Mouse (Mus musculus): ENCODE data around the gene Gfpt1. TPM values are rescaled to one million over a fixed set of nuclear protein-coding genes. Genes with fewer than 3 reads are reported as not detected.
"Not testable (repeated sequence)": the region's sequence is repeated elsewhere in the genome, so short reads cannot be mapped to it uniquely, and the experiment has no call there.

Gfpt1 gene
- polyA plus RNA-seq, 1 experiment from 2014 or later, result 13.5 TPM

GRCm38 (mm10) chr6:87021791-87022190 lies 20.9 kb upstream of the Gfpt1 start:
- WGBS, result 96% methylated on average over 12 of the region's 12 CpGs
- H3K4me3 ChIP-seq, result no peak overlapping the region
- no peaks in the 10 kb centered on the region for H3K4me1 ChIP-seq
- peaks cover 91% of the 10 kb centered on the region for H3K36me3 ChIP-seq (replicated peaks)
- H3K9me3 ChIP-seq, result peaks cover 7% of the 10 kb centered on the region
- no peak for DNase-seq (ENCODE audit: extremely low spot score, low spot score)
- no peak overlapping the region for H3K27ac ChIP-seq
- no peaks in the 10 kb centered on the region for H3K27me3 ChIP-seq (ENCODE audit: poor library complexity, severe bottlenecking)

GRCm38 (mm10) chr6:87026980-87027379 lies 15.7 kb upstream of the Gfpt1 start:
- Histone ChIP-seq H3K36me3 (replicated peaks) (peaks cover 81% of the 10 kb centered on the region), H3K9me3 (no peaks in the 10 kb centered on the region), H3K4me1 (no peaks in the 10 kb centered on the region), H3K27ac (no peak overlapping the region), H3K27me3 (ENCODE audit: poor library complexity, severe bottlenecking) (no peaks in the 10 kb centered on the region), H3K4me3 (no peak overlapping the region)
- DNase-seq (ENCODE audit: extremely low spot score, low spot score), result no peak
- WGBS, result 88% methylated on average over 7 of the region's 7 CpGs

GRCm38 (mm10) chr6:87028881-87029280 lies 13.8 kb upstream of the Gfpt1 start:
- Histone ChIP-seq H3K27me3 (ENCODE audit: poor library complexity, severe bottlenecking) (no peaks in the 10 kb centered on the region), H3K4me3 (no peak overlapping the region), H3K36me3 (replicated peaks) (peaks cover 65% of the 10 kb centered on the region), H3K27ac (no peak overlapping the region), H3K4me1 (no peaks in the 10 kb centered on the region), H3K9me3 (no peaks in the 10 kb centered on the region)
- no peak for DNase-seq (ENCODE audit: extremely low spot score, low spot score)

GRCm38 (mm10) chr6:87031310-87031709 lies 11.3 kb upstream of the Gfpt1 start:
- not testable (repeated sequence) for H3K9me3 ChIP-seq; H3K4me1 ChIP-seq; H3K27me3 ChIP-seq (ENCODE audit: poor library complexity, severe bottlenecking); H3K27ac ChIP-seq; DNase-seq (ENCODE audit: extremely low spot score, low spot score); H3K4me3 ChIP-seq
- H3K36me3 ChIP-seq (replicated peaks), result peaks cover 43% of the 10 kb centered on the region
- 93% methylated on average over 7 of the region's 7 CpGs for WGBS

GRCm38 (mm10) chr6:87032401-87032800 lies 10.2 kb upstream of the Gfpt1 start:
- Histone ChIP-seq H3K9me3 (no peaks in the 10 kb centered on the region), H3K27ac (no peak overlapping the region), H3K27me3 (ENCODE audit: poor library complexity, severe bottlenecking) (no peaks in the 10 kb centered on the region), H3K4me1 (no peaks in the 10 kb centered on the region), H3K36me3 (replicated peaks) (peaks cover 34% of the 10 kb centered on the region), H3K4me3 (no peak overlapping the region)
- 87% methylated on average over 3 of the region's 3 CpGs for WGBS
- DNase-seq (ENCODE audit: extremely low spot score, low spot score), result no peak

- no peak for DNase-seq (ENCODE audit: extremely low spot score, low spot score)
- peaks cover 14% of the 10 kb centered on the region for H3K36me3 ChIP-seq (replicated peaks)
- H3K27me3 ChIP-seq (ENCODE audit: poor library complexity, severe bottlenecking), result no peaks in the 10 kb centered on the region
- no peak overlapping the region for H3K4me3 ChIP-seq
- no peaks in the 10 kb centered on the region for H3K4me1 ChIP-seq
- 96% methylated on average over 3 of the region's 3 CpGs for WGBS
- no peak overlapping the region for H3K27ac ChIP-seq
- no peaks in the 10 kb centered on the region for H3K9me3 ChIP-seq
Measured at GRCm38 (mm10) chr6:87034395-87034794, 8.3 kb upstream of the Gfpt1 start.

GRCm38 (mm10) chr6:87037826-87038620 lies 4.6 kb upstream of the Gfpt1 start:
- no peak for DNase-seq (ENCODE audit: extremely low spot score, low spot score)
- 85% methylated on average over 10 of the region's 10 CpGs for WGBS

GRCm38 (mm10) chr6:87039161-87039560 lies 3.5 kb upstream of the Gfpt1 start:
- Histone ChIP-seq H3K27ac (no peak overlapping the region), H3K27me3 (ENCODE audit: poor library complexity, severe bottlenecking) (no peaks in the 10 kb centered on the region), H3K36me3 (replicated peaks) (no peaks in the 10 kb centered on the region), H3K9me3 (no peaks in the 10 kb centered on the region), H3K4me1 (peaks cover 21% of the 10 kb centered on the region), H3K4me3 (no peak overlapping the region)
- WGBS, result 90% methylated on average over 8 of the region's 8 CpGs
- DNase-seq (ENCODE audit: extremely low spot score, low spot score), result no peak

More at GRCm38 (mm10) chr6:87037826-87038620, 4.6 kb upstream of the Gfpt1 start:
- H3K4me3 ChIP-seq, result no peak overlapping the region
- H3K4me1 ChIP-seq, result peaks cover 12% of the 10 kb centered on the region; the same call in 1 of the 2 replicates
- no peaks in the 10 kb centered on the region for H3K9me3 ChIP-seq
- no peaks in the 10 kb centered on the region for H3K27me3 ChIP-seq (ENCODE audit: poor library complexity, severe bottlenecking)
- H3K36me3 ChIP-seq (replicated peaks), result no peaks in the 10 kb centered on the region
- no peak overlapping the region for H3K27ac ChIP-seq

- peaks cover 23% of the 10 kb centered on the region for H3K4me1 ChIP-seq
- H3K36me3 ChIP-seq (replicated peaks), result no peaks in the 10 kb centered on the region
- WGBS, result 88% methylated on average over 4 of the region's 4 CpGs
- DNase-seq (ENCODE audit: extremely low spot score, low spot score), result no peak
- H3K27me3 ChIP-seq (ENCODE audit: poor library complexity, severe bottlenecking), result no peaks in the 10 kb centered on the region
- H3K9me3 ChIP-seq, result no peaks in the 10 kb centered on the region
- no peak overlapping the region for H3K4me3 ChIP-seq
- 0 out of 2 replicates have a peak overlapping the region, but pooled peaks have one; percentile 40 for H3K27ac ChIP-seq
Measured at GRCm38 (mm10) chr6:87040971-87041370, 1.7 kb upstream of the Gfpt1 start.

- Histone ChIP-seq H3K27me3 (ENCODE audit: poor library complexity, severe bottlenecking) (no peaks in the 10 kb centered on the region), H3K4me1 (peaks cover 23% of the 10 kb centered on the region), H3K27ac (0 out of 2 replicates have a peak overlapping the region, but pooled peaks have one; percentile 94), H3K9me3 (no peaks in the 10 kb centered on the region), H3K36me3 (replicated peaks) (no peaks in the 10 kb centered on the region), H3K4me3 (peak overlapping the region; percentile 77)
- no peak for DNase-seq (ENCODE audit: extremely low spot score, low spot score)
- WGBS, result 89% methylated on average over 7 of the region's 7 CpGs
Measured at GRCm38 (mm10) chr6:87041431-87041830, 1.2 kb upstream of the Gfpt1 start.

- Histone ChIP-seq H3K27ac (peak overlapping the region; percentile 94), H3K9me3 (no peaks in the 10 kb centered on the region), H3K4me3 (peak overlapping the region; percentile 77), H3K4me1 (peaks cover 23% of the 10 kb centered on the region), H3K36me3 (replicated peaks) (no peaks in the 10 kb centered on the region), H3K27me3 (ENCODE audit: poor library complexity, severe bottlenecking) (no peaks in the 10 kb centered on the region)
- DNase-seq (ENCODE audit: extremely low spot score, low spot score), result no peak
- under 1% methylated on average over 11 of the region's 11 CpGs for WGBS
Measured at GRCm38 (mm10) chr6:87042004-87042336, 676 bp upstream of the Gfpt1 start.

- H3K36me3 ChIP-seq (replicated peaks), result peaks cover 7% of the 10 kb centered on the region
- no peaks in the 10 kb centered on the region for H3K9me3 ChIP-seq
- WGBS, result under 1% methylated on average over 9 of the region's 9 CpGs
- H3K27me3 ChIP-seq (ENCODE audit: poor library complexity, severe bottlenecking), result no peaks in the 10 kb centered on the region
- H3K27ac ChIP-seq, result peak overlapping the region; percentile 94
- H3K4me1 ChIP-seq, result peaks cover 23% of the 10 kb centered on the region
- no peak for DNase-seq (ENCODE audit: extremely low spot score, low spot score)
- H3K4me3 ChIP-seq, result peak overlapping the region; percentile 77
Measured at GRCm38 (mm10) chr6:87043131-87043516, 478 bp downstream of the Gfpt1 start.

GRCm38 (mm10) chr6:87044895-87045294 lies 2.2 kb downstream of the Gfpt1 start:
- WGBS, result 92% methylated on average over 2 of the region's 2 CpGs
- H3K9me3 ChIP-seq, result no peaks in the 10 kb centered on the region
- H3K4me3 ChIP-seq, result no peak overlapping the region
- no peak for DNase-seq (ENCODE audit: extremely low spot score, low spot score)
- H3K27ac ChIP-seq, result no peak overlapping the region
- peaks cover 20% of the 10 kb centered on the region for H3K36me3 ChIP-seq (replicated peaks)
- H3K27me3 ChIP-seq (ENCODE audit: poor library complexity, severe bottlenecking), result no peaks in the 10 kb centered on the region
- H3K4me1 ChIP-seq, result peaks cover 23% of the 10 kb centered on the region
